Mouse (Mus musculus): ENCODE measurements around the gene Cpa2. TPM values are rescaled to one million over a fixed set of nuclear protein-coding genes. Genes with fewer than 3 reads are reported as not detected.
A peak's percentile ranks its signal among the peaks of the same experiment; 100 is the strongest.

The Cpa2 gene
- 3.3 and 4.5 TPM in 2 replicates for polyA plus RNA-seq (2014; fragmentation: Nextera tagmentation; extraction: Ambion mirVana)

- no peak within 1 kb of the TSS for H3K9ac ChIP-seq (ENCODE audit: low read depth, low read length)
- no peak for ATAC-seq (ENCODE audit: low read depth)
- peaks cover 36% of the 10 kb centered on the region for H3K4me1 ChIP-seq (ENCODE audit: control insufficient read depth, insufficient read depth, low read length)
- no peak for DNase-seq (ENCODE audit: low spot score)
- H3K27me3 ChIP-seq (replicated peaks; ENCODE audit: control insufficient read depth, insufficient read depth, low read length): no peaks in the 10 kb centered on the region
- no peaks in the 10 kb centered on the region for H3K36me3 ChIP-seq (ENCODE audit: control insufficient read depth, insufficient read depth, low read length)
- 0 out of 2 replicates have a peak within 1 kb of the TSS, but pooled peaks have one; percentile 30 for H3K27ac ChIP-seq (replicated peaks; ENCODE audit: low read depth, low read length)
- no peak within 1 kb of the TSS for H3K4me2 ChIP-seq (ENCODE audit: low read depth, low read length)
- no peaks in the 10 kb centered on the region for H3K9me3 ChIP-seq (ENCODE audit: control insufficient read depth, low read length)
- H3K4me3 ChIP-seq (ENCODE audit: low read depth, low read length): no peak within 1 kb of the TSS
- 50% methylated on average over 11 of the region's 11 CpGs for WGBS
These were observed at the start of gene Cpa2 for GRCm38 (mm10) chr6:30541009-30541799. TSS of gene Cpa2 (plus strand) at chr6:30541582.

GRCm38 (mm10) chr6:30499049-30499448, 42.3 kb upstream of the Cpa2 start:
- H3K27ac ChIP-seq (replicated peaks; ENCODE audit: low read depth, low read length): no peak overlapping the region
- 62% methylated on average over 3 of the region's 3 CpGs for WGBS
- no peaks in the 10 kb centered on the region for H3K9me3 ChIP-seq (ENCODE audit: control insufficient read depth, low read length)
- H3K27me3 ChIP-seq (replicated peaks; ENCODE audit: control insufficient read depth, insufficient read depth, low read length): no peaks in the 10 kb centered on the region
- no peak overlapping the region for H3K4me3 ChIP-seq (ENCODE audit: low read depth, low read length)
- no peak overlapping the region for H3K4me2 ChIP-seq (ENCODE audit: low read depth, low read length)
- no peak for DNase-seq (ENCODE audit: low spot score)
- no peak overlapping the region for H3K9ac ChIP-seq (ENCODE audit: low read depth, low read length)
- no peak for ATAC-seq (ENCODE audit: low read depth)
- H3K36me3 ChIP-seq (ENCODE audit: control insufficient read depth, insufficient read depth, low read length): peaks cover 56% of the 10 kb centered on the region
- no peaks in the 10 kb centered on the region for H3K4me1 ChIP-seq (ENCODE audit: control insufficient read depth, insufficient read depth, low read length)

- 6% methylated on average over 2 of the region's 2 CpGs for WGBS
- ATAC-seq (ENCODE audit: low read depth) (no peak), DNase-seq (ENCODE audit: low spot score) (no peak)
- Histone ChIP-seq H3K27me3 (replicated peaks; ENCODE audit: control insufficient read depth, insufficient read depth, low read length) (no peaks in the 10 kb centered on the region), H3K9ac (ENCODE audit: low read depth, low read length) (peak overlapping the region; percentile 82), H3K4me3 (ENCODE audit: low read depth, low read length) (peak overlapping the region; percentile 50), H3K4me1 (ENCODE audit: control insufficient read depth, insufficient read depth, low read length) (peaks cover 7% of the 10 kb centered on the region), H3K4me2 (ENCODE audit: low read depth, low read length) (peak overlapping the region; percentile 64), H3K9me3 (ENCODE audit: control insufficient read depth, low read length) (no peaks in the 10 kb centered on the region), H3K36me3 (ENCODE audit: control insufficient read depth, insufficient read depth, low read length) (peaks cover 31% of the 10 kb centered on the region), H3K27ac (replicated peaks; ENCODE audit: low read depth, low read length) (peak overlapping the region; percentile 96)
These were observed 32.6 kb upstream of the Cpa2 start for GRCm38 (mm10) chr6:30508824-30509223.

- Histone ChIP-seq H3K27me3 (replicated peaks; ENCODE audit: control insufficient read depth, insufficient read depth, low read length) (no peaks in the 10 kb centered on the region), H3K27ac (replicated peaks; ENCODE audit: low read depth, low read length) (peak within 1 kb of the TSS; percentile 96), H3K4me2 (ENCODE audit: low read depth, low read length) (peak within 1 kb of the TSS; percentile 64), H3K9ac (ENCODE audit: low read depth, low read length) (peak within 1 kb of the TSS; percentile 82), H3K36me3 (ENCODE audit: control insufficient read depth, insufficient read depth, low read length) (peaks cover 26% of the 10 kb centered on the region), H3K4me1 (ENCODE audit: control insufficient read depth, insufficient read depth, low read length) (peaks cover 14% of the 10 kb centered on the region), H3K4me3 (ENCODE audit: low read depth, low read length) (peak within 1 kb of the TSS; percentile 50), H3K9me3 (ENCODE audit: control insufficient read depth, low read length) (no peaks in the 10 kb centered on the region)
- WGBS: under 1% methylated on average over 37 of the region's 37 CpGs
- DNase-seq (ENCODE audit: low spot score) (peak; percentile 99), ATAC-seq (ENCODE audit: low read depth) (peak; percentile 99)
These were observed 31.8 kb upstream of the Cpa2 start, which contains the start of the genes Tmem209 and Ssmem1 for GRCm38 (mm10) chr6:30509265-30510239. TSS of gene Tmem209 (minus strand) at chr6:30509783. TSS of gene Ssmem1 (plus strand) at chr6:30509849.

GRCm38 (mm10) chr6:30510291-30510690, 31.1 kb upstream of the Cpa2 start:
- Histone ChIP-seq H3K9me3 (ENCODE audit: control insufficient read depth, low read length) (no peaks in the 10 kb centered on the region), H3K9ac (ENCODE audit: low read depth, low read length) (peak overlapping the region; percentile 54), H3K4me3 (ENCODE audit: low read depth, low read length) (no peak overlapping the region), H3K4me2 (ENCODE audit: low read depth, low read length) (peak overlapping the region; percentile 64), H3K4me1 (ENCODE audit: control insufficient read depth, insufficient read depth, low read length) (peaks cover 17% of the 10 kb centered on the region), H3K36me3 (ENCODE audit: control insufficient read depth, insufficient read depth, low read length) (peaks cover 20% of the 10 kb centered on the region), H3K27ac (replicated peaks; ENCODE audit: low read depth, low read length) (peak overlapping the region; percentile 96), H3K27me3 (replicated peaks; ENCODE audit: control insufficient read depth, insufficient read depth, low read length) (no peaks in the 10 kb centered on the region)
- 58% methylated on average over 5 of the region's 5 CpGs for WGBS
- no peak for ATAC-seq (ENCODE audit: low read depth)
- no peak for DNase-seq (ENCODE audit: low spot score)

- H3K27me3 ChIP-seq (replicated peaks; ENCODE audit: control insufficient read depth, insufficient read depth, low read length): no peaks in the 10 kb centered on the region
- peak overlapping the region; percentile 21; the same call in 1 of the 2 replicates for H3K4me2 ChIP-seq (ENCODE audit: low read depth, low read length)
- H3K4me3 ChIP-seq (ENCODE audit: low read depth, low read length): no peak overlapping the region
- 3% methylated on average over 9 of the region's 9 CpGs for WGBS
- ATAC-seq (ENCODE audit: low read depth) (no peak), DNase-seq (ENCODE audit: low spot score) (peak; percentile 74)
- no peaks in the 10 kb centered on the region for H3K36me3 ChIP-seq (ENCODE audit: control insufficient read depth, insufficient read depth, low read length)
- peaks cover 17% of the 10 kb centered on the region for H3K4me1 ChIP-seq (ENCODE audit: control insufficient read depth, insufficient read depth, low read length)
- H3K27ac ChIP-seq (replicated peaks; ENCODE audit: low read depth, low read length): peak overlapping the region; percentile 46
- H3K9me3 ChIP-seq (ENCODE audit: control insufficient read depth, low read length): no peaks in the 10 kb centered on the region
- H3K9ac ChIP-seq (ENCODE audit: low read depth, low read length): peak overlapping the region; percentile 39; the same call in 1 of the 2 replicates
These were observed 27.1 kb upstream of the Cpa2 start for GRCm38 (mm10) chr6:30514242-30514641.

GRCm38 (mm10) chr6:30520400-30520799, 21.0 kb upstream of the Cpa2 start:
- no peaks in the 10 kb centered on the region for H3K27me3 ChIP-seq (replicated peaks; ENCODE audit: control insufficient read depth, insufficient read depth, low read length)
- H3K36me3 ChIP-seq (ENCODE audit: control insufficient read depth, insufficient read depth, low read length): no peaks in the 10 kb centered on the region
- ATAC-seq (ENCODE audit: low read depth) (no peak), DNase-seq (ENCODE audit: low spot score) (no peak)
- no peak overlapping the region for H3K4me3 ChIP-seq (ENCODE audit: low read depth, low read length)
- no peak overlapping the region for H3K27ac ChIP-seq (replicated peaks; ENCODE audit: low read depth, low read length)
- H3K4me2 ChIP-seq (ENCODE audit: low read depth, low read length): no peak overlapping the region
- 70% methylated on average over 11 of the region's 11 CpGs for WGBS
- H3K4me1 ChIP-seq (ENCODE audit: control insufficient read depth, insufficient read depth, low read length): peaks cover 6% of the 10 kb centered on the region
- no peaks in the 10 kb centered on the region for H3K9me3 ChIP-seq (ENCODE audit: control insufficient read depth, low read length)
- H3K9ac ChIP-seq (ENCODE audit: low read depth, low read length): no peak overlapping the region
